Mouse (Mus musculus) limb, embryonic 11.5 days (tissue): ENCODE measurements around the gene Atp11b. TPM values are rescaled to one million over a fixed set of nuclear protein-coding genes. Genes with fewer than 3 reads are reported as not detected.

Experiments
- polyA plus RNA-seq: library from polyadenylated mRNA; unstranded; fragments of >200 nt; fragmentation: Nextera tagmentation; extraction: Ambion mirVana; gene quantifications from 2 replicates; pipeline ENCODE4 v1.2.1, GENCODE M21; 2014

Gene Atp11b
- polyA plus RNA-seq, 1 experiment from 2014 or later: 25.8 TPM

Other genes starting within 250 kb of the Atp11b start
- gene Dcun1d1, start 183.3 kb downstream of the Atp11b start, polyA plus RNA-seq: 100 and 102 TPM in 2 replicates
- gene Mccc1, start 246.6 kb downstream of the Atp11b start, polyA plus RNA-seq: 35.8 and 36.3 TPM in 2 replicates